Mouse (Mus musculus): ENCODE results near the gene Tesk1.

DNA sequence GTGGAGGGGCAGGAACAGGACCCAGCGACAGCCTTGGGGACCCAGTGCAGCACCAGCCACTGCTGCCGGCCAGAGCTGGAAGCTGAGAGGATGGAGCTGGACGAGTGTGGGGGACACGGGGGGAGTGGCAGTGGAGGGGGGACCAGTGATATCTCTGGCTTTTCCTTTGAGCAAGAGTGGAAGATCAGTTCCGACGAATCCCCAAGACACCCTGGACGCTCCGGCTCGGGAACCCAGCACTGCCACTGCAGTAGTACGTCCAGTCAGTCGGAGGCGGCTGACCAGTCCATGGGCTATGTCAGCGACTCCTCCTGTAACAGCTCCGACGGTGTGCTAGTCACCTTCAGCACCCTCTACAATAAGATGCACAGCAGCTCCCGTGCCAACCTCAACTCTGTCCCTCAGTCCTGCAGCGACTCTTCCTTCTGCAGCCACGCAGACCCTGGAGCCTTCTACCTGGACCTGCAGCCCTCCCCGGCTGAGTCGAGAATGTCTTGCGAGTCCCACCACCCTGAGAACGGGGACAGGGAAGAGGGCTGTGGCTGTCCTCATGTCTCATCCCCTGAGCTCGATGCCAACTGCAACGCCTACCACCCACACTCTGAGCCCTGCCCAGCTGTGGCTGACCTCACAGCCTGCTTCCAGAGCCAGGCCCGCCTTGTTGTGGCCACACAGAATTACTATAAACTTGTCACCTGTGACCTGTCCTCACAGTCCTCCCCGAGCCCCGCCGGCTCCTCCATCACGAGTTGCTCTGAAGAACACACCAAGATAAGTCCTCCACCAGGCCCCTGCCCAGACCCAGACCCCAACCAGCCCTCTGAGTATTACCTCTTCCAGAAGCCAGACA lies 26.3 kb upstream of the Tesk1 start:
- TF ChIP-seq HCFC1 (IDR thresholded peaks at IDR 0.05; ENCODE audit: borderline replicate concordance, insufficient read depth, low read length) (no peak), CHD2 (IDR thresholded peaks at IDR 0.05; ENCODE audit: low read depth, low read length) (no peak), ZC3H11A (IDR thresholded peaks at IDR 0.05; ENCODE audit: borderline replicate concordance, low read depth, low read length) (no peak), ZNF384 (IDR thresholded peaks at IDR 0.05; ENCODE audit: low read depth, low read length) (no peak)

Data from ES-E14 (cell line).